Mouse (Mus musculus) forebrain, postnatal 0 days (tissue): ENCODE results near the gene Papss1. TPM values are rescaled to one million over a fixed set of nuclear protein-coding genes. Genes with fewer than 3 reads are reported as not detected.

Source experiments
- ATAC-seq: fragments of 200-750 bp; cut with Nextera tagmentation; 2 replicates; pipeline ENCODE4 v1.8.0; 2017; ENCODE audit warnings: mild to moderate bottlenecking, moderate library complexity
- DNase-seq: peaks from one replicate; pipeline ENCODE4 v3.0.0-alpha.2; 2015
- H3K27ac ChIP-seq: fragments of 300-500 bp; sonication (generic); 2 replicates; pipeline ENCODE4 v1.5.1; 2014; ENCODE audit warnings: low read depth, mild to moderate bottlenecking, antibody characterized with exemption, low read length, moderate library complexity, mixed read lengths
- H3K27me3 ChIP-seq: fragments of 300-500 bp; sonication (generic); 2 replicates; pipeline ENCODE4 v1.6.1; 2014; ENCODE audit warnings: mild to moderate bottlenecking, low read length, mixed read lengths; ENCODE audit not compliant: insufficient read depth
- H3K36me3 ChIP-seq: fragments of 300-500 bp; sonication (generic); 2 replicates; pipeline ENCODE4 v1.6.1; 2014; ENCODE audit warnings: mild to moderate bottlenecking, moderate library complexity; ENCODE audit not compliant: insufficient read depth
- H3K4me1 ChIP-seq: fragments of 300-500 bp; sonication (generic); 2 replicates; pipeline ENCODE4 v1.6.1; 2014; ENCODE audit warnings: antibody characterized with exemption; ENCODE audit not compliant: insufficient read depth
- H3K4me2 ChIP-seq: fragments of 300-500 bp; sonication (generic); 2 replicates; pipeline ENCODE4 v1.6.1; 2014; ENCODE audit warnings: low read depth, mild to moderate bottlenecking, moderate library complexity
- H3K4me3 ChIP-seq: fragments of 300-500 bp; sonication (generic); 2 replicates; pipeline ENCODE4 v1.5.1; 2014; ENCODE audit warnings: low read depth, low read length, mixed read lengths
- H3K9ac ChIP-seq: fragments of 300-500 bp; sonication (generic); 2 replicates; pipeline ENCODE4 v1.6.1; 2014; ENCODE audit warnings: mild to moderate bottlenecking
- H3K9me3 ChIP-seq: fragments of 300-500 bp; sonication (generic); 2 replicates; pipeline ENCODE4 v1.6.1; 2016; ENCODE audit warnings: low read length
- CTCF ChIP-seq: sonication (generic); IDR thresholded peaks from 2 replicates; pipeline ENCODE4 v1.5.1; 2016; ENCODE audit warnings: antibody characterized with exemption, control low read depth, low read depth
- WGBS: fragments of 180-500 bp; shearing (Covaris S2); extraction: QIAGEN DNeasy Blood & Tissue Kit; methylation state at CpG from one replicate; pipeline ENCODE4 v1.1.7; 2014; 5-methylcytosine and 5-hydroxymethylcytosine counted together
- polyA plus RNA-seq: library from polyadenylated mRNA; unstranded; fragments of >200 nt; fragmentation: Nextera tagmentation; extraction: Ambion mirVana; gene quantifications from 2 replicates; pipeline ENCODE4 v1.2.1, GENCODE M21; 2015
- total RNA-seq: library from RNA; depleted of rRNA; stranded (reverse); fragments of >200 nt; gene quantifications from 2 replicates; pipeline ENCODE4 v1.2.3, GENCODE M21; 2014

Papss1 gene
- total and polyA plus RNA-seq, 2 experiments from 2014 or later, result 111 to 137 TPM

GRCm38 (mm10) chr3:131642681-131643292 lies 78.2 kb downstream of the Papss1 start:
- no peaks in the 10 kb centered on the region for H3K27me3 ChIP-seq
- H3K9ac ChIP-seq, result no peak overlapping the region
- H3K4me3 ChIP-seq, result no peak overlapping the region
- no peak for TF ChIP-seq CTCF
- H3K27ac ChIP-seq, result no peak overlapping the region
- ATAC-seq (no peak), DNase-seq (no peak)
- 94% methylated on average over 20 of the region's 20 CpGs for WGBS
- H3K36me3 ChIP-seq, result peaks cover 8% of the 10 kb centered on the region; the same call in 1 of the 2 replicates
- H3K9me3 ChIP-seq, result no peaks in the 10 kb centered on the region
- H3K4me1 ChIP-seq, result no peaks in the 10 kb centered on the region
- H3K4me2 ChIP-seq, result no peak overlapping the region

DNA sequence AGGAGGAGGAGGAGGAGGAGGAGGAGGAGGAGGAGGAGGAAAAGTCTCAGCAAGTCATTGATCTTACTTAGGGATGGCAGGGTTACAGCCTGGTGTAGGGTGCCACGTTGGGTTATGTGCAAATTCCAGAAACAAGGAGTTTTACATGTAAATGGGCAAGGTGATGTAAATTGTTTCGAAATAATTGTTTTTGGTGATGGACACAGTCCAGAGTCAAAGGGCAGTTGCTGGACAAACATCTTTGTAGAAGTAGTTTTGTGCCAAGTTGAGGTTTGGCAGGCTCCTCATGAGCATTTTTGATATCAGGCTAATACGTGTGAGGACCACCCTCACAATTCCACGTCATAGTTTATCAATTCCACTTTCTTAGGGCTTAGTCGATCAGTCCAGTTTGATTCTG lies 80.6 kb downstream of the Papss1 start:
- Histone ChIP-seq H3K9ac (no peak overlapping the region), H3K4me1 (no peaks in the 10 kb centered on the region), H3K4me2 (no peak overlapping the region), H3K9me3 (no peaks in the 10 kb centered on the region), H3K27me3 (no peaks in the 10 kb centered on the region), H3K36me3 (peaks cover 8% of the 10 kb centered on the region; the same call in 1 of the 2 replicates), H3K27ac (no peak overlapping the region), H3K4me3 (no peak overlapping the region)
- no peak for TF ChIP-seq CTCF
- 90% methylated on average over 5 of the region's 5 CpGs for WGBS
- no peak for DNase-seq
- no peak for ATAC-seq

GRCm38 (mm10) chr3:131654366-131654765 lies 89.8 kb downstream of the Papss1 start:
- Histone ChIP-seq H3K4me1 (no peaks in the 10 kb centered on the region), H3K4me2 (no peak overlapping the region), H3K36me3 (no peaks in the 10 kb centered on the region), H3K27ac (no peak overlapping the region), H3K4me3 (no peak overlapping the region), H3K9me3 (no peaks in the 10 kb centered on the region), H3K27me3 (no peaks in the 10 kb centered on the region), H3K9ac (no peak overlapping the region)
- no peak for TF ChIP-seq CTCF
- DNase-seq (no peak), ATAC-seq (0 out of 2 replicates have a peak, but pooled peaks have one; percentile 25)
- 73% methylated on average over 3 of the region's 3 CpGs for WGBS

GRCm38 (mm10) chr3:131656032-131656431 lies 91.5 kb downstream of the Papss1 start:
- H3K27me3 ChIP-seq, result no peaks in the 10 kb centered on the region
- H3K4me2 ChIP-seq, result no peak overlapping the region
- H3K36me3 ChIP-seq, result no peaks in the 10 kb centered on the region
- ATAC-seq (no peak), DNase-seq (no peak)
- H3K4me3 ChIP-seq, result no peak overlapping the region
- no peaks in the 10 kb centered on the region for H3K9me3 ChIP-seq
- TF ChIP-seq CTCF, result no peak
- H3K4me1 ChIP-seq, result no peaks in the 10 kb centered on the region
- H3K27ac ChIP-seq, result no peak overlapping the region
- no peak overlapping the region for H3K9ac ChIP-seq
- 81% methylated on average over 6 of the region's 6 CpGs for WGBS

DNA sequence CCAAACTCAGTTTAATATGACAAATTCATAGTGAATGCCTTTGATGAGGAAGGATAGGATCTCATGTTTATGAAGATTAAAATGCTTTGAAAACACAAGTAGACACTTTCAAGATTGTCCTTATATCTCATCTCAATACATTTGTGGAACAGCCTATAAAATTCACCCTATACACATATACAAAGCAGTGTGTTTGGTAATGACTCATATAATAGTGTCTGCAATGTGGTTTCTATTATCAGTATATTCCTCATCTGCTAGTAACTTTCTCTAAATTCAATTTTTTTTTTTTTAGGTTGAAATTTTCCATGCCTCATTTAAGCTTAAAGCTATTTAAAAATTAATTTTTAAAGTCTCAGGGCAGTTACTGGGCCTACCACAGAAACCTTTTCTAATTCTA lies 95.6 kb downstream of the Papss1 start:
- H3K4me1 ChIP-seq, result no peaks in the 10 kb centered on the region
- no peak overlapping the region for H3K4me2 ChIP-seq
- ATAC-seq (no peak), DNase-seq (no peak)
- no peak for TF ChIP-seq CTCF
- no peak overlapping the region for H3K9ac ChIP-seq
- H3K4me3 ChIP-seq, result no peak overlapping the region
- no peak overlapping the region for H3K27ac ChIP-seq
- H3K27me3 ChIP-seq, result no peaks in the 10 kb centered on the region
- no peaks in the 10 kb centered on the region for H3K36me3 ChIP-seq
- no peaks in the 10 kb centered on the region for H3K9me3 ChIP-seq

GRCm38 (mm10) chr3:131660629-131661028 lies 96.1 kb downstream of the Papss1 start:
- 88% methylated on average over 4 of the region's 4 CpGs for WGBS
- Histone ChIP-seq H3K27me3 (no peaks in the 10 kb centered on the region), H3K4me2 (no peak overlapping the region), H3K36me3 (no peaks in the 10 kb centered on the region), H3K27ac (no peak overlapping the region), H3K4me1 (no peaks in the 10 kb centered on the region), H3K9ac (no peak overlapping the region), H3K4me3 (no peak overlapping the region), H3K9me3 (no peaks in the 10 kb centered on the region)
- TF ChIP-seq CTCF, result no peak
- DNase-seq (no peak), ATAC-seq (no peak)

GRCm38 (mm10) chr3:131662589-131663148 lies 98.1 kb downstream of the Papss1 start:
- no peak for TF ChIP-seq CTCF
- Histone ChIP-seq H3K4me1 (no peaks in the 10 kb centered on the region), H3K4me2 (no peak overlapping the region), H3K27ac (no peak overlapping the region), H3K27me3 (no peaks in the 10 kb centered on the region), H3K4me3 (no peak overlapping the region), H3K9ac (no peak overlapping the region), H3K9me3 (no peaks in the 10 kb centered on the region), H3K36me3 (no peaks in the 10 kb centered on the region)
- peak; percentile 53 for ATAC-seq
- DNase-seq, result no peak
- 65% methylated on average over 5 of the region's 5 CpGs for WGBS
